Mouse (Mus musculus) lung, embryonic 14.5 days (tissue): ENCODE data around the gene Tfap2b. TPM values are rescaled to one million over a fixed set of nuclear protein-coding genes. Genes with fewer than 3 reads are reported as not detected.

Experiments
- ATAC-seq: fragments of 200-750 bp; cut with Nextera tagmentation; 2 replicates; pipeline ENCODE4 v1.8.0; 2017; ENCODE audit warnings: mild to moderate bottlenecking, moderate TSS enrichment, moderate library complexity; ENCODE audit not compliant: insufficient read depth
- DNase-seq: peaks from one replicate; pipeline ENCODE4 v3.0.0-alpha.2; 2015
- H3K27ac ChIP-seq: fragments of 300-500 bp; sonication (generic); 2 replicates; pipeline ENCODE4 v1.5.1; 2014; ENCODE audit warnings: low read depth, mild to moderate bottlenecking, moderate library complexity
- H3K27me3 ChIP-seq: fragments of 300-500 bp; sonication (generic); 2 replicates; pipeline ENCODE4 v1.6.1; 2014; ENCODE audit warnings: low read length, control low read depth; ENCODE audit not compliant: insufficient read depth
- H3K36me3 ChIP-seq: fragments of 300-500 bp; sonication (generic); 2 replicates; pipeline ENCODE4 v1.6.1; 2014; ENCODE audit warnings: control low read depth; ENCODE audit not compliant: insufficient read depth
- H3K4me1 ChIP-seq: fragments of 300-500 bp; sonication (generic); 2 replicates; pipeline ENCODE4 v1.6.1; 2014; ENCODE audit warnings: antibody characterized with exemption, control low read depth; ENCODE audit not compliant: insufficient read depth
- H3K4me2 ChIP-seq: fragments of 300-500 bp; sonication (generic); 2 replicates; pipeline ENCODE4 v1.6.1; 2014; ENCODE audit warnings: mild to moderate bottlenecking
- H3K4me3 ChIP-seq: fragments of 300-500 bp; sonication (generic); 2 replicates; pipeline ENCODE4 v1.5.1; 2014; ENCODE audit warnings: low read depth, low read length
- H3K9ac ChIP-seq: fragments of 300-500 bp; sonication (generic); 2 replicates; pipeline ENCODE4 v1.6.1; 2014
- H3K9me3 ChIP-seq: fragments of 300-500 bp; sonication (generic); 2 replicates; pipeline ENCODE4 v1.6.1; 2016; ENCODE audit warnings: low read depth, low read length, control low read depth
- CTCF ChIP-seq: IDR thresholded peaks from 2 replicates; pipeline ENCODE4 v1.5.1; 2016; ENCODE audit warnings: antibody characterized with exemption, low read depth
- WGBS: fragments of 180-500 bp; shearing (Covaris S2); extraction: QIAGEN DNeasy Blood & Tissue Kit; methylation state at CpG from one replicate; pipeline ENCODE4 v1.1.7; 2014; 5-methylcytosine and 5-hydroxymethylcytosine counted together
- polyA plus RNA-seq: library from polyadenylated mRNA; unstranded; fragments of >200 nt; fragmentation: Nextera tagmentation; extraction: Ambion mirVana; gene quantifications from 2 replicates; pipeline ENCODE4 v1.2.1, GENCODE M21; 2014

The Tfap2b gene
- polyA plus RNA-seq, 1 experiment from 2014 or later, result 0.21 TPM

- Histone ChIP-seq H3K9ac (no peak overlapping the region), H3K4me1 (no peaks in the 10 kb centered on the region), H3K9me3 (no peaks in the 10 kb centered on the region), H3K36me3 (no peaks in the 10 kb centered on the region), H3K27me3 (peaks cover 93% of the 10 kb centered on the region), H3K27ac (no peak overlapping the region), H3K4me2 (no peak overlapping the region), H3K4me3 (no peak overlapping the region)
- ATAC-seq (no peak), DNase-seq (no peak)
- TF ChIP-seq CTCF, result no peak
- WGBS, result 2% methylated on average over 7 of the region's 7 CpGs
These were observed 9.5 kb downstream of the Tfap2b start for GRCm38 (mm10) chr1:19218221-19218620.

GRCm38 (mm10) chr1:19219381-19219780 is 10.7 kb downstream of the Tfap2b start:
- Histone ChIP-seq H3K4me1 (no peaks in the 10 kb centered on the region), H3K9ac (no peak overlapping the region), H3K4me2 (no peak overlapping the region), H3K27ac (no peak overlapping the region), H3K27me3 (peaks cover 95% of the 10 kb centered on the region), H3K36me3 (no peaks in the 10 kb centered on the region), H3K9me3 (no peaks in the 10 kb centered on the region), H3K4me3 (no peak overlapping the region)
- ATAC-seq, result no peak
- TF ChIP-seq CTCF, result no peak
- DNase-seq, result no peak

- Histone ChIP-seq H3K4me3 (no peak overlapping the region), H3K4me2 (no peak overlapping the region), H3K9ac (no peak overlapping the region), H3K36me3 (no peaks in the 10 kb centered on the region), H3K4me1 (no peaks in the 10 kb centered on the region), H3K27ac (no peak overlapping the region), H3K27me3 (peaks cover 95% of the 10 kb centered on the region), H3K9me3 (no peaks in the 10 kb centered on the region)
- ATAC-seq (no peak), DNase-seq (no peak)
- WGBS, result 6% methylated on average over 1 of the region's 1 CpGs
- TF ChIP-seq CTCF, result no peak
These were observed 11.8 kb downstream of the Tfap2b start for GRCm38 (mm10) chr1:19220564-19220963.

GRCm38 (mm10) chr1:19221601-19222000 is 12.9 kb downstream of the Tfap2b start:
- Histone ChIP-seq H3K4me1 (no peaks in the 10 kb centered on the region), H3K9ac (no peak overlapping the region), H3K9me3 (no peaks in the 10 kb centered on the region), H3K27me3 (peaks cover 95% of the 10 kb centered on the region), H3K27ac (no peak overlapping the region), H3K4me2 (no peak overlapping the region), H3K36me3 (no peaks in the 10 kb centered on the region), H3K4me3 (no peak overlapping the region)
- DNase-seq (no peak), ATAC-seq (no peak)
- TF ChIP-seq CTCF, result no peak
- under 1% methylated on average over 7 of the region's 7 CpGs for WGBS

GRCm38 (mm10) chr1:19226699-19227098 is 18.0 kb downstream of the Tfap2b start:
- DNase-seq, result no peak
- 2% methylated on average over 8 of the region's 8 CpGs for WGBS
- H3K4me3 ChIP-seq, result no peak overlapping the region
- H3K4me2 ChIP-seq, result no peak overlapping the region
- no peaks in the 10 kb centered on the region for H3K4me1 ChIP-seq
- H3K27ac ChIP-seq, result no peak overlapping the region
- no peaks in the 10 kb centered on the region for H3K36me3 ChIP-seq
- peaks cover 95% of the 10 kb centered on the region for H3K27me3 ChIP-seq
- no peak for ATAC-seq
- no peaks in the 10 kb centered on the region for H3K9me3 ChIP-seq
- TF ChIP-seq CTCF, result no peak
- no peak overlapping the region for H3K9ac ChIP-seq

- H3K9ac ChIP-seq, result no peak overlapping the region
- WGBS, result under 1% methylated on average over 16 of the region's 16 CpGs
- H3K4me2 ChIP-seq, result no peak overlapping the region
- peaks cover 94% of the 10 kb centered on the region for H3K27me3 ChIP-seq
- no peak overlapping the region for H3K4me3 ChIP-seq
- H3K4me1 ChIP-seq, result no peaks in the 10 kb centered on the region
- DNase-seq (no peak), ATAC-seq (no peak)
- H3K27ac ChIP-seq, result no peak overlapping the region
- no peaks in the 10 kb centered on the region for H3K9me3 ChIP-seq
- TF ChIP-seq CTCF, result no peak
- H3K36me3 ChIP-seq, result no peaks in the 10 kb centered on the region
These were observed 22.3 kb downstream of the Tfap2b start for GRCm38 (mm10) chr1:19230926-19231573.

- no peak for TF ChIP-seq CTCF
- H3K9ac ChIP-seq, result no peak overlapping the region
- no peaks in the 10 kb centered on the region for H3K36me3 ChIP-seq
- no peak overlapping the region for H3K4me3 ChIP-seq
- H3K27me3 ChIP-seq, result peaks cover 94% of the 10 kb centered on the region
- H3K4me2 ChIP-seq, result no peak overlapping the region
- H3K4me1 ChIP-seq, result no peaks in the 10 kb centered on the region
- WGBS, result 4% methylated on average over 16 of the region's 16 CpGs
- DNase-seq, result no peak
- H3K27ac ChIP-seq, result no peak overlapping the region
- ATAC-seq, result no peak
- H3K9me3 ChIP-seq, result no peaks in the 10 kb centered on the region
These were observed 22.9 kb downstream of the Tfap2b start for GRCm38 (mm10) chr1:19231574-19232080.
